Mouse (Mus musculus) myocyte (in vitro differentiated cells): ENCODE data around the gene Tmprss13. TPM values are rescaled to one million over a fixed set of nuclear protein-coding genes. Genes with fewer than 3 reads are reported as not detected.

ENCODE experiments used
- H3K27me3 ChIP-seq: one replicate; pipeline ENCODE4 v1.6.1; 2011; ENCODE audit not compliant: control insufficient read depth, insufficient read depth, insufficient read length
- H3K36me3 ChIP-seq: one replicate; pipeline ENCODE4 v1.6.1; 2011; ENCODE audit not compliant: control insufficient read depth, insufficient read depth
- H3K4me2 ChIP-seq: one replicate; pipeline ENCODE4 v1.6.1; 2011; ENCODE audit warnings: low read depth, control low read depth
- H3K4me3 ChIP-seq: one replicate; pipeline ENCODE4 v1.5.1; 2011; ENCODE audit warnings: mild to moderate bottlenecking, control low read depth, moderate library complexity
- H3K79me2 ChIP-seq: one replicate; pipeline ENCODE4 v1.6.1; 2011; ENCODE audit not compliant: control insufficient read depth, insufficient read depth
- H3ac ChIP-seq: one replicate; pipeline ENCODE4 v1.6.1; 2011; ENCODE audit not compliant: control insufficient read depth, insufficient read length
- CEBPB ChIP-seq: IDR thresholded peaks from 2 replicates; pipeline ENCODE4 v1.6.1; 2011; ENCODE audit warnings: mild to moderate bottlenecking, moderate library complexity; ENCODE audit not compliant: poor library complexity, insufficient read depth, severe bottlenecking
- E2F4 ChIP-seq: IDR thresholded peaks from one replicate; pipeline ENCODE4 v1.6.1; 2011; ENCODE audit warnings: mild to moderate bottlenecking, control low read depth, moderate library complexity; ENCODE audit not compliant: insufficient read depth
- MAX ChIP-seq: IDR thresholded peaks from one replicate; pipeline ENCODE4 v1.6.1; 2011; ENCODE audit warnings: low read depth, mild to moderate bottlenecking, control low read depth
- MYOD1 ChIP-seq, 3 experiments: IDR thresholded peaks; one replicate each; pipeline ENCODE4 v1.6.1; 2011; ENCODE audit warnings: control low read depth in 2 of 3, low read depth in 2 of 3, mild to moderate bottlenecking in 2 of 3, moderate library complexity in 1 of 3; ENCODE audit not compliant: insufficient read length in 2 of 3, control insufficient read depth in 1 of 3
- MYOG ChIP-seq, 3 experiments: IDR thresholded peaks; one replicate each; pipeline ENCODE4 v1.6.1; 2011; ENCODE audit warnings: control low read depth in 2 of 3, low read depth in 2 of 3, mild to moderate bottlenecking in 2 of 3; ENCODE audit not compliant: insufficient read length in 2 of 3, control insufficient read depth in 1 of 3, insufficient read depth in 1 of 3
- POLR2A ChIP-seq: IDR thresholded peaks from one replicate; pipeline ENCODE4 v1.6.1; 2011; ENCODE audit warnings: low read depth, mild to moderate bottlenecking, control low read depth, moderate library complexity; ENCODE audit not compliant: insufficient read length
- POLR2AphosphoS2 ChIP-seq: IDR thresholded peaks from one replicate; pipeline ENCODE4 v1.6.1; 2011; ENCODE audit warnings: low read depth, control low read depth; ENCODE audit not compliant: insufficient read length
- REST ChIP-seq: IDR thresholded peaks from one replicate; pipeline ENCODE4 v1.6.1; 2011; ENCODE audit warnings: mild to moderate bottlenecking, control low read depth, moderate library complexity; ENCODE audit not compliant: insufficient read depth, insufficient read length
- SRF ChIP-seq: IDR thresholded peaks from one replicate; pipeline ENCODE4 v1.6.1; 2011; ENCODE audit warnings: low read depth; ENCODE audit not compliant: control insufficient read depth, insufficient read length
- TCF12 ChIP-seq: IDR thresholded peaks from one replicate; pipeline ENCODE4 v1.6.1; 2011; ENCODE audit warnings: mild to moderate bottlenecking, control low read depth; ENCODE audit not compliant: poor library complexity, insufficient read depth, severe bottlenecking
- TCF3 ChIP-seq: IDR thresholded peaks from one replicate; pipeline ENCODE4 v1.6.1; 2011; ENCODE audit warnings: low read depth, control low read depth; ENCODE audit not compliant: insufficient read length
- USF1 ChIP-seq: IDR thresholded peaks from one replicate; pipeline ENCODE4 v1.6.1; 2011; ENCODE audit warnings: low read depth, mild to moderate bottlenecking, control low read depth, moderate library complexity
- polyA plus RNA-seq: library from polyadenylated mRNA; unstranded; fragments of >200 nt; fragmentation: generic; extraction: Trizol; gene quantifications from one replicate; pipeline ENCODE4 v1.2.1, GENCODE M21; 2012; ENCODE audit warnings: missing spikeins

Tmprss13 gene
- polyA plus RNA-seq, 1 experiment = not detected

- no peak overlapping the region for H3ac ChIP-seq
- H3K4me2 ChIP-seq = no peak overlapping the region
- no peaks in the 10 kb centered on the region for H3K79me2 ChIP-seq
- no peak overlapping the region for H3K4me3 ChIP-seq
- H3K27me3 ChIP-seq = no peaks in the 10 kb centered on the region
- TF ChIP-seq MYOG (IDR thresholded peaks at IDR 0.05; ENCODE audit: control insufficient read depth in 1 of 3, insufficient read depth in 1 of 3, insufficient read length in 2 of 3, low read depth in 2 of 3) (no peak), CEBPB (no peak), TCF3 (no peak), MAX (no peak), SRF (no peak), MYOD1 (IDR thresholded peaks at IDR 0.05; ENCODE audit: control insufficient read depth in 1 of 3, insufficient read length in 2 of 3, low read depth in 2 of 3) (no peak), TCF12 (no peak)
- H3K36me3 ChIP-seq = no peaks in the 10 kb centered on the region
These were observed 9.4 kb downstream of the Tmprss13 start for GRCm38 (mm10) chr9:45328263-45328662.

GRCm38 (mm10) chr9:45329577-45329976 is 10.7 kb downstream of the Tmprss13 start:
- H3K4me3 ChIP-seq = no peak overlapping the region
- TF ChIP-seq POLR2AphosphoS2 = no peak
- TF ChIP-seq SRF = no peak
- no peak for TF ChIP-seq POLR2A
- no peak for TF ChIP-seq CEBPB
- no peaks in the 10 kb centered on the region for H3K79me2 ChIP-seq
- H3K4me2 ChIP-seq = no peak overlapping the region
- no peaks in the 10 kb centered on the region for H3K27me3 ChIP-seq
- no peaks in the 10 kb centered on the region for H3K36me3 ChIP-seq
- no peak overlapping the region for H3ac ChIP-seq

- no peak for TF ChIP-seq TCF3
- no peak for TF ChIP-seq MAX
- no peak for TF ChIP-seq POLR2A
- no peak for TF ChIP-seq SRF
- no peak for TF ChIP-seq MYOG (IDR thresholded peaks at IDR 0.05; ENCODE audit: control insufficient read depth in 1 of 3, insufficient read depth in 1 of 3, insufficient read length in 2 of 3, low read depth in 2 of 3)
- no peak for TF ChIP-seq TCF12
- no peak for TF ChIP-seq POLR2AphosphoS2
- no peak for TF ChIP-seq REST
- no peak for TF ChIP-seq E2F4
- no peak for TF ChIP-seq CEBPB
- TF ChIP-seq MYOD1 (IDR thresholded peaks at IDR 0.05; ENCODE audit: control insufficient read depth in 1 of 3, insufficient read length in 2 of 3, low read depth in 2 of 3) = no peak
- TF ChIP-seq USF1 = no peak
- Histone ChIP-seq H3K79me2 (no peaks in the 10 kb centered on the region), H3K4me2 (no peak overlapping the region), H3K36me3 (no peaks in the 10 kb centered on the region), H3ac (no peak overlapping the region), H3K4me3 (no peak overlapping the region), H3K27me3 (peaks cover 7% of the 10 kb centered on the region)
These were observed 18.5 kb downstream of the Tmprss13 start for GRCm38 (mm10) chr9:45337406-45337805.

GRCm38 (mm10) chr9:45343066-45343465 is 24.2 kb downstream of the Tmprss13 start:
- Histone ChIP-seq H3K27me3 (no peaks in the 10 kb centered on the region), H3K4me2 (no peak overlapping the region)

GRCm38 (mm10) chr9:45345516-45345915 is 26.6 kb downstream of the Tmprss13 start:
- no peaks in the 10 kb centered on the region for H3K27me3 ChIP-seq
- no peak overlapping the region for H3K4me2 ChIP-seq
- no peaks in the 10 kb centered on the region for H3K79me2 ChIP-seq
- no peak for TF ChIP-seq MYOG (IDR thresholded peaks at IDR 0.05; ENCODE audit: control insufficient read depth in 1 of 3, insufficient read depth in 1 of 3, insufficient read length in 2 of 3, low read depth in 2 of 3)
- TF ChIP-seq MAX = no peak
- no peak for TF ChIP-seq E2F4
- no peak for TF ChIP-seq CEBPB
- H3K4me3 ChIP-seq = no peak overlapping the region
- no peak overlapping the region for H3ac ChIP-seq
- H3K36me3 ChIP-seq = no peaks in the 10 kb centered on the region

More at GRCm38 (mm10) chr9:45343066-45343465, 24.2 kb downstream of the Tmprss13 start:
- TF ChIP-seq TCF3 = no peak
- TF ChIP-seq E2F4 = no peak
- no peak for TF ChIP-seq MYOD1 (IDR thresholded peaks at IDR 0.05; ENCODE audit: control insufficient read depth in 1 of 3, insufficient read length in 2 of 3, low read depth in 2 of 3)
- no peak overlapping the region for H3ac ChIP-seq
- no peaks in the 10 kb centered on the region for H3K36me3 ChIP-seq
- H3K4me3 ChIP-seq = no peak overlapping the region
- no peaks in the 10 kb centered on the region for H3K79me2 ChIP-seq

- Histone ChIP-seq H3K79me2 (no peaks in the 10 kb centered on the region), H3K36me3 (no peaks in the 10 kb centered on the region), H3K4me2 (no peak overlapping the region), H3K27me3 (no peaks in the 10 kb centered on the region), H3ac (no peak overlapping the region), H3K4me3 (no peak overlapping the region)
- TF ChIP-seq CEBPB (no peak), MYOD1 (IDR thresholded peaks at IDR 0.05; ENCODE audit: control insufficient read depth in 1 of 3, insufficient read length in 2 of 3, low read depth in 2 of 3) (no peak), USF1 (no peak), REST (no peak), MAX (no peak), MYOG (IDR thresholded peaks at IDR 0.05; ENCODE audit: control insufficient read depth in 1 of 3, insufficient read depth in 1 of 3, insufficient read length in 2 of 3, low read depth in 2 of 3) (no peak), TCF12 (no peak)
These were observed 27.4 kb downstream of the Tmprss13 start for GRCm38 (mm10) chr9:45346276-45346675.
